Mouse (Mus musculus): Measurements from ENCODE around the gene Mark4. TPM values are rescaled to one million over a fixed set of nuclear protein-coding genes. Genes with fewer than 3 reads are reported as not detected.

Mark4 gene
- total RNA-seq, 2 experiments from 2014 or later = 17.1 to 17.9 TPM

GRCm38 (mm10) chr7:19403731-19404296 lies 54.8 kb downstream of the Mark4 start, which contains the start of gene Klc3:
Klc3 (minus strand) TSS chr7:19404104.
- no peak for TF ChIP-seq CTCF (IDR thresholded peaks at IDR 0.05)
- peak; percentile 74 for DNase-seq
- peak within 1 kb of the TSS; percentile 79 for H3K4me3 ChIP-seq
- H3K27ac ChIP-seq = 0 out of 2 replicates have a peak within 1 kb of the TSS, but pooled peaks have one; percentile 3
- intact Hi-C loops (cut with DNase I) = loop anchor here (10.0 kb wide), 2 partner anchors 101 to 171 kb away; partner anchors contain the start of genes Bloc1s3, Gemin7, Trappc6a and Zfp296

- intact Hi-C loops (cut with DNase I) = loop anchor here (10.0 kb wide), 2 partner anchors 102 to 172 kb away; partner anchors contain the start of genes Bloc1s3, Gemin7, Trappc6a and Zfp296
- TF ChIP-seq CTCF (IDR thresholded peaks at IDR 0.05) = no peak
- no peak for DNase-seq
- H3K27ac ChIP-seq = no peak overlapping the region
- no peak overlapping the region for H3K4me3 ChIP-seq
These were observed 56.0 kb downstream of the Mark4 start for GRCm38 (mm10) chr7:19402535-19403112.

GRCm38 (mm10) chr7:19400946-19401345 lies 57.7 kb downstream of the Mark4 start:
- intact Hi-C loops (cut with DNase I) = loop anchor here (10.0 kb wide), 2 partner anchors 104 to 174 kb away; partner anchors contain the start of genes Bloc1s3, Gemin7, Trappc6a and Zfp296
- DNase-seq = no peak
- TF ChIP-seq CTCF (IDR thresholded peaks at IDR 0.05) = peak; percentile 40
- Histone ChIP-seq H3K4me3 (no peak overlapping the region), H3K27ac (no peak overlapping the region)

- peak; percentile 38 for DNase-seq
- Histone ChIP-seq H3K4me3 (peak overlapping the region; percentile 49), H3K27ac (no peak overlapping the region)
- TF ChIP-seq CTCF (IDR thresholded peaks at IDR 0.05) = no peak
- intact Hi-C loops (cut with DNase I) = loop anchor here (10.0 kb wide), 2 partner anchors 105 to 175 kb away; partner anchors contain the start of genes Bloc1s3, Gemin7, Trappc6a and Zfp296
These were observed 58.9 kb downstream of the Mark4 start for GRCm38 (mm10) chr7:19399496-19400280.

GRCm38 (mm10) chr7:19394484-19394883 lies 64.1 kb downstream of the Mark4 start:
- TF ChIP-seq CTCF (IDR thresholded peaks at IDR 0.05) = no peak
- intact Hi-C loops (cut with DNase I) = no loop called here
- no peak for DNase-seq
- no peak overlapping the region for H3K4me3 ChIP-seq
- no peak overlapping the region for H3K27ac ChIP-seq

GRCm38 (mm10) chr7:19388699-19389413 lies 69.8 kb downstream of the Mark4 start:
- H3K27ac ChIP-seq = no peak overlapping the region
- H3K4me3 ChIP-seq = no peak overlapping the region
- TF ChIP-seq CTCF (IDR thresholded peaks at IDR 0.05) = no peak
- DNase-seq = no peak
- intact Hi-C loops (cut with DNase I) = no loop called here

- DNase-seq = no peak
- intact Hi-C loops (cut with DNase I) = no loop called here
- TF ChIP-seq CTCF (IDR thresholded peaks at IDR 0.05) = no peak
These were observed 74.9 kb downstream of the Mark4 start for GRCm38 (mm10) chr7:19383708-19384107.

GRCm38 (mm10) chr7:19382166-19382541 lies 76.5 kb downstream of the Mark4 start:
- intact Hi-C loops (cut with DNase I) = no loop called here
- Histone ChIP-seq H3K4me3 (peak overlapping the region; percentile 83), H3K27ac (peak overlapping the region; percentile 83)
- DNase-seq = no peak
- peak; percentile 19; the same call in 1 of the 2 replicates for TF ChIP-seq CTCF (IDR thresholded peaks at IDR 0.05)

More at GRCm38 (mm10) chr7:19383708-19384107, 74.9 kb downstream of the Mark4 start:
- Histone ChIP-seq H3K4me3 (no peak overlapping the region), H3K27ac (no peak overlapping the region)

GRCm38 (mm10) chr7:19381377-19382165 lies 77.0 kb downstream of the Mark4 start, which contains the start of gene Ercc2:
Ercc2 (plus strand) TSS chr7:19382010.
- intact Hi-C loops (cut with DNase I) = no loop called here
- peak within 1 kb of the TSS; percentile 83 for H3K27ac ChIP-seq

GRCm38 (mm10) chr7:19378049-19378448 lies 80.6 kb downstream of the Mark4 start:
- no peak for DNase-seq
- Histone ChIP-seq H3K27ac (no peak overlapping the region), H3K4me3 (no peak overlapping the region)
- intact Hi-C loops (cut with DNase I) = no loop called here
- TF ChIP-seq CTCF (IDR thresholded peaks at IDR 0.05) = no peak

More at GRCm38 (mm10) chr7:19381377-19382165, 77.0 kb downstream of the Mark4 start, which contains the start of gene Ercc2:
- DNase-seq = peak; percentile 100
- H3K4me3 ChIP-seq = peak within 1 kb of the TSS; percentile 83
- TF ChIP-seq CTCF (IDR thresholded peaks at IDR 0.05) = no peak

GRCm38 (mm10) chr7:19376019-19376418 lies 82.6 kb downstream of the Mark4 start:
- TF ChIP-seq CTCF (IDR thresholded peaks at IDR 0.05) = no peak
- Histone ChIP-seq H3K4me3 (no peak overlapping the region), H3K27ac (no peak overlapping the region)
- intact Hi-C loops (cut with DNase I) = no loop called here
- DNase-seq = no peak
